Mouse (Mus musculus) G1E (cell line): ENCODE data around the gene Ttll8.

Experiments
- CTCF ChIP-seq: IDR thresholded peaks from 2 replicates; pipeline ENCODE4 v1.5.1; 2012; ENCODE audit warnings: low read depth, low read length, inconsistent platforms, mixed read lengths
- GATA2 ChIP-seq: IDR thresholded peaks from 2 replicates; pipeline ENCODE4 v1.6.1; 2012; ENCODE audit warnings: low read depth, low read length, inconsistent platforms, borderline replicate concordance
- POLR2AphosphoS5 ChIP-seq: IDR thresholded peaks from 2 replicates; pipeline ENCODE4 v1.6.1; 2012; ENCODE audit warnings: low read depth, low read length, inconsistent platforms; ENCODE audit not compliant: insufficient replicate concordance
- TAL1 ChIP-seq: conservative IDR thresholded peaks from 2 replicates; pipeline ENCODE4 v1.6.1; 2012; ENCODE audit warnings: low read depth, low read length, inconsistent platforms, mixed read lengths

- TF ChIP-seq CTCF (no peak), GATA2 (no peak), TAL1 (no peak), POLR2AphosphoS5 (no peak)
Measured at GRCm38 (mm10) chr15:88855896-88856417, 98.3 kb downstream of the Ttll8 start.
